Mouse (Mus musculus) heart, embryonic 15.5 days (tissue): ENCODE results near the gene Bag6. TPM values are rescaled to one million over a fixed set of nuclear protein-coding genes. Genes with fewer than 3 reads are reported as not detected.

Experiments
- ATAC-seq: fragments of 200-750 bp; cut with Nextera tagmentation; replicated peaks from 2 replicates; pipeline ENCODE4 v1.8.0; 2017; ENCODE audit warnings: low read depth, moderate TSS enrichment; ENCODE audit not compliant: insufficient number of reproducible peaks, insufficient read depth, low FRiP score
- H3K27ac ChIP-seq: fragments of 300-500 bp; sonication (generic); 2 replicates; pipeline ENCODE4 v1.5.1; 2015; ENCODE audit warnings: mild to moderate bottlenecking, inconsistent platforms
- H3K27me3 ChIP-seq: fragments of 300-500 bp; sonication (generic); 2 replicates; pipeline ENCODE4 v1.6.1; 2015; ENCODE audit warnings: inconsistent platforms
- H3K36me3 ChIP-seq: fragments of 300-500 bp; sonication (generic); 2 replicates; pipeline ENCODE4 v1.6.1; 2015; ENCODE audit warnings: mild to moderate bottlenecking, inconsistent platforms
- H3K4me1 ChIP-seq: fragments of 300-500 bp; sonication (generic); replicated peaks from 2 replicates; pipeline ENCODE4 v1.6.1; 2015; ENCODE audit warnings: inconsistent platforms
- H3K4me2 ChIP-seq: fragments of 300-500 bp; sonication (generic); 2 replicates; pipeline ENCODE4 v1.6.1; 2015; ENCODE audit warnings: inconsistent platforms, mild to moderate bottlenecking, moderate library complexity
- H3K4me3 ChIP-seq: fragments of 300-500 bp; sonication (generic); 2 replicates; pipeline ENCODE4 v1.5.1; 2015; ENCODE audit warnings: mild to moderate bottlenecking, inconsistent platforms
- H3K9ac ChIP-seq: fragments of 300-500 bp; sonication (generic); 2 replicates; pipeline ENCODE4 v1.6.1; 2015; ENCODE audit warnings: mild to moderate bottlenecking, inconsistent platforms
- H3K9me3 ChIP-seq: fragments of 300-500 bp; sonication (generic); replicated peaks from 2 replicates; pipeline ENCODE4 v1.6.1; 2016; ENCODE audit warnings: inconsistent platforms
- WGBS: fragments of 180-500 bp; shearing (Covaris S2); methylation state at CpG from one replicate; pipeline ENCODE4 v1.1.7; 2015; ENCODE audit warnings: mixed read lengths; 5-methylcytosine and 5-hydroxymethylcytosine counted together
- polyA plus RNA-seq: library from polyadenylated mRNA; unstranded; fragments of >200 nt; fragmentation: Nextera tagmentation; extraction: Ambion mirVana; gene quantifications from 2 replicates; pipeline ENCODE4 v1.2.1, GENCODE M21; 2015

Gene Bag6
- polyA plus RNA-seq, 1 experiment from 2014 or later, result 40.8 TPM

- Histone ChIP-seq H3K27ac (no peak overlapping the region), H3K36me3 (peaks cover 98% of the 10 kb centered on the region), H3K9me3 (no peaks in the 10 kb centered on the region), H3K4me2 (no peak overlapping the region), H3K4me3 (no peak overlapping the region), H3K4me1 (no peaks in the 10 kb centered on the region), H3K9ac (no peak overlapping the region), H3K27me3 (no peaks in the 10 kb centered on the region)
- ATAC-seq, result no peak
- WGBS, result 69% methylated on average over 9 of the region's 9 CpGs
Observed at GRCm38 (mm10) chr17:35153077-35153476, 18.1 kb downstream of the Bag6 start.

GRCm38 (mm10) chr17:35153931-35154330 lies 19.0 kb downstream of the Bag6 start:
- H3K4me3 ChIP-seq, result no peak overlapping the region
- H3K9ac ChIP-seq, result no peak overlapping the region
- WGBS, result 83% methylated on average over 4 of the region's 4 CpGs
- no peak for ATAC-seq
- no peaks in the 10 kb centered on the region for H3K4me1 ChIP-seq
- no peaks in the 10 kb centered on the region for H3K27me3 ChIP-seq
- H3K36me3 ChIP-seq, result peaks cover 98% of the 10 kb centered on the region
- no peak overlapping the region for H3K4me2 ChIP-seq
- H3K9me3 ChIP-seq, result no peaks in the 10 kb centered on the region
- no peak overlapping the region for H3K27ac ChIP-seq

GRCm38 (mm10) chr17:35154616-35155015 lies 19.6 kb downstream of the Bag6 start:
- no peaks in the 10 kb centered on the region for H3K4me1 ChIP-seq
- no peak overlapping the region for H3K9ac ChIP-seq
- no peak overlapping the region for H3K27ac ChIP-seq
- WGBS, result 80% methylated on average over 7 of the region's 7 CpGs
- H3K4me3 ChIP-seq, result no peak overlapping the region
- H3K9me3 ChIP-seq, result no peaks in the 10 kb centered on the region
- no peak for ATAC-seq
- H3K27me3 ChIP-seq, result no peaks in the 10 kb centered on the region
- H3K4me2 ChIP-seq, result no peak overlapping the region
- H3K36me3 ChIP-seq, result peaks cover 98% of the 10 kb centered on the region

GRCm38 (mm10) chr17:35155451-35155850 lies 20.5 kb downstream of the Bag6 start:
- Histone ChIP-seq H3K9ac (no peak overlapping the region), H3K4me1 (no peaks in the 10 kb centered on the region), H3K4me3 (no peak overlapping the region), H3K4me2 (no peak overlapping the region), H3K27me3 (no peaks in the 10 kb centered on the region), H3K36me3 (peaks cover 98% of the 10 kb centered on the region), H3K27ac (no peak overlapping the region), H3K9me3 (no peaks in the 10 kb centered on the region)
- WGBS, result 86% methylated on average over 12 of the region's 12 CpGs
- ATAC-seq, result no peak

- no peak overlapping the region for H3K9ac ChIP-seq
- 85% methylated on average over 33 of the region's 33 CpGs for WGBS
- peaks cover 100% of the 10 kb centered on the region for H3K36me3 ChIP-seq
- no peak overlapping the region for H3K4me2 ChIP-seq
- no peak overlapping the region for H3K27ac ChIP-seq
- no peak for ATAC-seq
- H3K9me3 ChIP-seq, result no peaks in the 10 kb centered on the region
- no peak overlapping the region for H3K4me3 ChIP-seq
- H3K27me3 ChIP-seq, result no peaks in the 10 kb centered on the region
- H3K4me1 ChIP-seq, result 0 out of 2 replicates have a peak, but pooled peaks cover 2% of the 10 kb centered on the region
Observed at GRCm38 (mm10) chr17:35156461-35157200, 21.7 kb downstream of the Bag6 start.

GRCm38 (mm10) chr17:35157254-35157653 lies 22.3 kb downstream of the Bag6 start:
- Histone ChIP-seq H3K9me3 (no peaks in the 10 kb centered on the region), H3K36me3 (peaks cover 95% of the 10 kb centered on the region), H3K27me3 (no peaks in the 10 kb centered on the region), H3K9ac (no peak overlapping the region), H3K27ac (no peak overlapping the region), H3K4me2 (no peak overlapping the region), H3K4me3 (no peak overlapping the region), H3K4me1 (peaks cover 7% of the 10 kb centered on the region)
- ATAC-seq, result no peak
- WGBS, result 93% methylated on average over 8 of the region's 8 CpGs

- no peak for ATAC-seq
- H3K27me3 ChIP-seq, result no peaks in the 10 kb centered on the region
- H3K36me3 ChIP-seq, result peaks cover 90% of the 10 kb centered on the region
- H3K4me2 ChIP-seq, result no peak overlapping the region
- no peak overlapping the region; the same call in 1 of the 2 replicates for H3K9ac ChIP-seq
- peaks cover 11% of the 10 kb centered on the region for H3K4me1 ChIP-seq
- no peak overlapping the region for H3K27ac ChIP-seq
- H3K9me3 ChIP-seq, result no peaks in the 10 kb centered on the region
- no peak overlapping the region for H3K4me3 ChIP-seq
- WGBS, result 92% methylated on average over 8 of the region's 8 CpGs
Observed at GRCm38 (mm10) chr17:35157661-35158175, 22.7 kb downstream of the Bag6 start.

- Histone ChIP-seq H3K9ac (no peak overlapping the region), H3K4me2 (no peak overlapping the region), H3K27me3 (no peaks in the 10 kb centered on the region), H3K4me3 (no peak overlapping the region), H3K4me1 (peaks cover 20% of the 10 kb centered on the region), H3K36me3 (peaks cover 77% of the 10 kb centered on the region), H3K9me3 (no peaks in the 10 kb centered on the region), H3K27ac (no peak overlapping the region)
- WGBS, result 88% methylated on average over 16 of the region's 16 CpGs
- ATAC-seq, result no peak
Observed at GRCm38 (mm10) chr17:35158850-35159593, 24.0 kb downstream of the Bag6 start.

- no peaks in the 10 kb centered on the region for H3K27me3 ChIP-seq
- no peak overlapping the region for H3K4me3 ChIP-seq
- WGBS, result 84% methylated on average over 7 of the region's 7 CpGs
- no peak for ATAC-seq
- H3K9ac ChIP-seq, result no peak overlapping the region
- H3K4me1 ChIP-seq, result peaks cover 20% of the 10 kb centered on the region
- H3K4me2 ChIP-seq, result no peak overlapping the region
- peaks cover 71% of the 10 kb centered on the region for H3K36me3 ChIP-seq
- H3K9me3 ChIP-seq, result no peaks in the 10 kb centered on the region
- H3K27ac ChIP-seq, result no peak overlapping the region
Observed at GRCm38 (mm10) chr17:35159638-35160037, 24.7 kb downstream of the Bag6 start.

GRCm38 (mm10) chr17:35161421-35161820 lies 26.4 kb downstream of the Bag6 start:
- peaks cover 53% of the 10 kb centered on the region for H3K36me3 ChIP-seq
- WGBS, result 73% methylated on average over 11 of the region's 11 CpGs
- no peak for ATAC-seq
- H3K4me3 ChIP-seq, result no peak overlapping the region
- H3K27ac ChIP-seq, result no peak overlapping the region
- no peak overlapping the region for H3K4me2 ChIP-seq
- H3K9ac ChIP-seq, result no peak overlapping the region
- H3K27me3 ChIP-seq, result no peaks in the 10 kb centered on the region
- peaks cover 28% of the 10 kb centered on the region for H3K4me1 ChIP-seq
- H3K9me3 ChIP-seq, result no peaks in the 10 kb centered on the region

GRCm38 (mm10) chr17:35162121-35162520 lies 27.1 kb downstream of the Bag6 start:
- H3K4me1 ChIP-seq, result peaks cover 31% of the 10 kb centered on the region
- no peaks in the 10 kb centered on the region for H3K9me3 ChIP-seq
- H3K4me3 ChIP-seq, result peak overlapping the region; percentile 92
- H3K4me2 ChIP-seq, result peak overlapping the region; percentile 92
- peaks cover 46% of the 10 kb centered on the region for H3K36me3 ChIP-seq
- peak overlapping the region; percentile 6 for H3K27ac ChIP-seq
- H3K27me3 ChIP-seq, result no peaks in the 10 kb centered on the region
- WGBS, result 61% methylated on average over 14 of the region's 14 CpGs
- H3K9ac ChIP-seq, result peak overlapping the region; percentile 98
- ATAC-seq, result no peak
